Mouse (Mus musculus): ENCODE measurements at regions not wholly inside any gene's neighbourhood (a gene's known extent, or its start where the extent isn't known, plus 50 kb on each side); places are given as distances from the start of the nearest gene placed in this dataset.

DNA sequence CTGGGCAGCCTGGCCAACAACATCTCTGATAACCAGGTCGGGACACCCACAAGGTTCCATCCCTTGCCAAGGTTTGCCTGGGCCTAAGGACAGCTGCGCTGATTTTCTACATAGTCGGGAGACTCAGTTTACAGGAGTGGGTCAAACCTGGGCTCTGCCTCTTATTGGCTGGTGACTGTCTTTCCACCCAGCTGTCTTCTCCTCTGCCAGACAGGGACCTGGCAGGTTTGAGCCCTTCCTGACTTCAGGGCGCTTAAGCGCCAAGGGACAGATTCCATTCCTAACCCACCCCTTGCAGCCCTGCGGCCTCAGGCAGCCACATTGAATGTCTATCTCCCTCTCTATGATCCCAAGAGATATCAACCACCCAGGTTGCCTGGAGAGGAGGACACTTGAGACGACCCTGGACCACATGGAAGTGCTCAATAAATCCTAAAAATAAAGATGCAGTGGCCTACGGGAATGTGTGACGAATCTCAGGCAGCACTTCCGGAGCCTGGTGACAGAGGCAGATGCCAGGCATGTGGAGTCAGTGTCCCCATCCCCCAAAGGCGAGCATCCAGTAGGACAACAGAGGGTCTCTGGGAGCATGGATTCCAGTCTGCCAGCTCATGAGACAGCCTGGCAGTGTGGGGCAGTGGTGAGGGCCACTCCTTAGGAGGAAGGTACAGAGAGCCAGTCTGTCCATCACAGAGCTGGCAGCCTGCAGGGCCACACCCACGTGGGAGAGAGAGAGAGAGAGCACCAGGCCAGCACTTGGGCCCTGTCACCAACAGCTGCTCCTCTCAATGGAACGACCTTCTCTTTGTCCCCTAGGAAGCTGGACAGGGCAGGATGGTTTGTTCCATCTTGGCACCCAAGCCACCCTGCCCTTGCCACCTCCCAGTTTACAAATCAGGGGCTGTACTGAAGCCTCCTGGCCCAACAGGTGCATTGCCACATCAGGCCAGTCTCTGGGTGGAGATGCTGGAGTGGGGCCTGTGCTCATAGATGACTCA lies 63.8 kb upstream of the Slc6a6 start:
- no peak for ATAC-seq
- WGBS = 83% methylated on average over 13 of the region's 13 CpGs

DNA sequence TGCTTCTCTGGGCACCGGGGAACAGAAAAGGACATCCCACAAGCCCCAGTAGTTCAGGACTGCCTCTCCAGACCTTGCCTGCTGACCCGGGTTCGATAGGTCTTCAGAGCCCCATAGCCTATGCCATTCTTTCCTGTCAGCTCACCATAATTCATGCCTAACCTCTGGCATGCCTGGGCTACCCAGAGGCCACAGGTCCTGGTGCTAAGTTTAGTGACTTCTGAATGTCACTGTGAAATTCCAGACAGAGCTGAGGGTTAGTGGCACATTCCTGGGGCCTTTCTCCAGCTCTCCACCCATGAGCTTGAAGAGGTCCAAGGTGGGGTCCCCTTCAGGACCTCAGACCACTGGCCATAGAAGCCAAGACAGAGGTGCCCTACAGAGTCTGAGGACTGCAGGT lies 62.4 kb upstream of the Slc6a6 start:
- H3K9ac ChIP-seq (replicated peaks) = no peak overlapping the region
- no peak overlapping the region for H3K4me2 ChIP-seq (replicated peaks)
- no peak overlapping the region for H3K4me3 ChIP-seq (replicated peaks)
- H3K9me3 ChIP-seq = no peaks in the 10 kb centered on the region
- H3K27me3 ChIP-seq = no peaks in the 10 kb centered on the region
- no peaks in the 10 kb centered on the region for H3K36me3 ChIP-seq
- H3K4me1 ChIP-seq (replicated peaks) = peaks cover 11% of the 10 kb centered on the region
- ATAC-seq = no peak
- 95% methylated on average over 3 of the region's 3 CpGs for WGBS
- H3K27ac ChIP-seq = no peak overlapping the region

More for the DNA sequence above, 63.8 kb upstream of the Slc6a6 start:
- no peaks in the 10 kb centered on the region for H3K36me3 ChIP-seq
- H3K4me2 ChIP-seq (replicated peaks) = no peak overlapping the region
- H3K4me1 ChIP-seq (replicated peaks) = peaks cover 22% of the 10 kb centered on the region
- no peak overlapping the region for H3K27ac ChIP-seq
- H3K27me3 ChIP-seq = no peaks in the 10 kb centered on the region
- H3K4me3 ChIP-seq (replicated peaks) = no peak overlapping the region
- H3K9me3 ChIP-seq = no peaks in the 10 kb centered on the region
- no peak overlapping the region for H3K9ac ChIP-seq (replicated peaks)

DNA sequence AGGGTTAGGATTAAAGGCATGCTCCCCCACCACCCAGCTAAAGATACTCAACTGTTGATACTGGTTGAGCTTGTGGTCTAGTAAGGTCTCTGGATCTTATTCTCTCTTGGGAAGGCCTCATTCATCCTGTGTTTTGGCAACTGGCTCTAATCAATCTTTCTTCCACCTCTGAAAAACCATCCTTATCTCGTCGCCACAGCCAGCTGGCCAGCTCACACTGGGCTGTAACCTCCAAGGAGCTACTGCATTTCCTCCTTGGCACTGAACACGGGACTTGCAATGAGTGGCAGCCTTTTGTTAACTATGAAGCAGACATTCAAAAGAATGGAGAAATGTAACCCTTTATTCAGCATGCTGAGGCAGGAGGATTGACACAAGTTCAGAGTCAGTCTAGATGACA lies 61.4 kb upstream of the Slc6a6 start:
- no peak overlapping the region for H3K4me3 ChIP-seq (replicated peaks)
- H3K27ac ChIP-seq = no peak overlapping the region
- peaks cover 3% of the 10 kb centered on the region; the same call in 1 of the 2 replicates for H3K4me1 ChIP-seq (replicated peaks)
- no peak overlapping the region for H3K9ac ChIP-seq (replicated peaks)
- WGBS = 78% methylated on average over 3 of the region's 3 CpGs
- H3K4me2 ChIP-seq (replicated peaks) = no peak overlapping the region
- no peaks in the 10 kb centered on the region for H3K9me3 ChIP-seq
- no peak for ATAC-seq
- no peaks in the 10 kb centered on the region for H3K36me3 ChIP-seq
- H3K27me3 ChIP-seq = no peaks in the 10 kb centered on the region

DNA sequence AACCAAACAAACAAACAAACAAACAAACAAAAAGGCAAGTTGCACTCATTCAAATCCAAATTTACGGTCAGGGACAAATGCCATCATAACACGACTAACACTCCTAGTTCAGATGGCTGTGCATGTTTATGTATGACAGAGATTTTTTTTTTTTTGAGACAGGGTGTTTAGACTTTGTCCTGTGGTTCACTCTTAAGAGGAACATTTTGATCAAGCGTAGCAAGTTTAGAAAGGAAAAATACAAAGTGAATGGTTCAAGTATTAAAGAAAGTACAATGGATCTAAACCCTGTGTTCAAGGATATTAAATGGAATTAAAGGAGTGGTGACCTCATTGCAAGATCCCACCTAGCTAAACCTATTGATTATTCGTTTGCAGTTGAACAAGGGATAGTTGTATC lies 60.2 kb upstream of the Slc6a6 start:
- Histone ChIP-seq H3K4me1 (replicated peaks) (no peaks in the 10 kb centered on the region), H3K4me3 (replicated peaks) (no peak overlapping the region), H3K4me2 (replicated peaks) (no peak overlapping the region), H3K9ac (replicated peaks) (no peak overlapping the region), H3K9me3 (no peaks in the 10 kb centered on the region), H3K27ac (no peak overlapping the region), H3K27me3 (no peaks in the 10 kb centered on the region), H3K36me3 (no peaks in the 10 kb centered on the region)
- WGBS = 88% methylated on average over 4 of the region's 4 CpGs
- ATAC-seq = no peak

DNA sequence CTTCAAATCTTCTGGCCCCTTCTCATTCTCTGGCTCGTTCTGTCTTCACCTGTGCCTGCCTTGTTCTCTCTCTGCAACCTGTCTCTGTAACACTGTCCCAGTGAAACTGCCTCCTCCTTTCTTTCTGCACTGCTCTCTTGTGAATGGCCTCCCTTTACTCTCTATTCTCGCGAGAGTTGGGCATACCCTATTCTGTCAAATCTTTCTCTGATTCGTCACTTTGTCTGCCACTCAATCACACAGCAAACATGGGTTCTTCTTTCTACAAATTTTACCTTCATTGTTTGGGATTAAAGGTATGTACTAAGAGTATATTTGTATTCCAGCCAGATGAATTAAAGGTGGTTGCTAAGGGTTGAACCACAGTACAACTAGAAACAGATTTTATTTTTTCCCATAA lies 54.6 kb upstream of the Slc6a6 start:
- Histone ChIP-seq H3K4me3 (replicated peaks) (no peak overlapping the region), H3K9me3 (no peaks in the 10 kb centered on the region), H3K4me2 (replicated peaks) (no peak overlapping the region), H3K27ac (no peak overlapping the region), H3K9ac (replicated peaks) (no peak overlapping the region), H3K4me1 (replicated peaks) (no peaks in the 10 kb centered on the region), H3K27me3 (no peaks in the 10 kb centered on the region), H3K36me3 (no peaks in the 10 kb centered on the region)
- WGBS = 88% methylated on average over 4 of the region's 4 CpGs
- no peak for ATAC-seq

DNA sequence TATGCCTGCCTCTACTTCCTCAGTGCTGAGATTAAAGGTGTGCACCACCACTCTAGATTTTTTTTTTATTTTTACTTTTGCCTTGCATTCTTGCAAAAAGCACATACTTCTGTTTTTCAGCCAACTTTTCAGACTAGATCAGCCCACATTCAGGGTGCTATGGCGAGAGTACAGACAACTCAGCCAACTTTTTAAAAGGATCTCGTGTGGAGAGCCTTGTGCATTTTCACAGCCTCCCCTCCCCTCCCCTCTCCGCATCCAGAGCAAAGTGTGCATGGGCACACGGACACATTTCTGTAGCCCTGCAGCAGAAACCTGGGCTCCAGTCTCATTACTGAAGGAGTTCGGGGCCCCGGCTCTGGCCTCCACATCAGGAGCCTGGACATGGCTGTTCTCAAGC lies 52.6 kb upstream of the Slc6a6 start:
- no peak overlapping the region for H3K4me3 ChIP-seq (replicated peaks)
- 91% methylated on average over 6 of the region's 6 CpGs for WGBS
- H3K27ac ChIP-seq = no peak overlapping the region
- H3K36me3 ChIP-seq = no peaks in the 10 kb centered on the region
- no peak overlapping the region for H3K9ac ChIP-seq (replicated peaks)
- H3K27me3 ChIP-seq = no peaks in the 10 kb centered on the region
- no peaks in the 10 kb centered on the region for H3K9me3 ChIP-seq
- H3K4me2 ChIP-seq (replicated peaks) = no peak overlapping the region
- ATAC-seq = no peak
- no peaks in the 10 kb centered on the region for H3K4me1 ChIP-seq (replicated peaks)

All from midbrain, embryonic 13.5 days (tissue).